Mouse (Mus musculus): ENCODE results near the gene Zranb1. TPM values are rescaled to one million over a fixed set of nuclear protein-coding genes. Genes with fewer than 3 reads are reported as not detected.

Gene Zranb1
- total and polyA plus RNA-seq, 3 experiments, result 11.3 to 17.6 (median 11.6) TPM

DNA sequence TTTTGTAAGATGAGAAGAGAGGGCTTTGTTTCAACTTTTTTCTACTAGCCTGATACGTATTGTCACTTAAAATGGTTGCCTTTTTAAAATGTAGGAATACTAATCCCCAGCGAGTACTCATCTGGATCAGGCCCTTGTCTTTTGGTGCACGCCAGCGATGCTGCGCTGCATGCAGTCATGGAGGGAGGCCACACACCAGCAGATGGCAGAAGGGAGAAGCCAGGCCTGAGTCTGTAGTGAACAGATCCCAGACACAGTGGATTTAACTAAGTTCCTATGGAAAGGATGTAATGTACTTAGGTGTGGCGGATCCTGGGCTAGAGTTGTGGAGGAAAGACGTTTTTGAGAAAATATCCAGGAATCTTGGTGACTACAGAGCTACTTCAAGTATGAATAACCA is 46.9 kb upstream of the Zranb1 start:
- Histone ChIP-seq H3K4me2 (ENCODE audit: insufficient read depth, low read depth, poor library complexity, severe bottlenecking) (no peak overlapping the region), H3K9ac (ENCODE audit: insufficient read depth, low read depth) (no peak overlapping the region), H3K36me3 (replicated peaks in 1 of 2; ENCODE audit: control insufficient read depth in 1 of 2, insufficient read depth in 1 of 2, low read length in 1 of 2) (peaks cover 55 to 64% of the 10 kb centered on the region in 2 experiments), H3K27me3 (replicated peaks) (no peaks in the 10 kb centered on the region), H3K27ac (ENCODE audit: insufficient read depth, low read depth) (no peak overlapping the region), H3K4me1 (ENCODE audit: control insufficient read depth in 1 of 2, insufficient read depth in 2 of 2) (peaks cover 0 to 8% of the 10 kb centered on the region in 2 experiments; a peak in 2 of 4 replicates), H3K4me3 (replicated peaks in 1 of 3; ENCODE audit: low read depth in 2 of 3, low read length in 2 of 3, poor library complexity in 1 of 3) (no peak overlapping the region), H3K79me2 (replicated peaks; ENCODE audit: control insufficient read depth, extremely low read depth, insufficient read depth, poor library complexity, severe bottlenecking) (no peaks in the 10 kb centered on the region), H3K9me3 (replicated peaks; ENCODE audit: low read length) (no peaks in the 10 kb centered on the region)
- TF ChIP-seq ZMIZ1 (IDR thresholded peaks at IDR 0.05; ENCODE audit: low read depth, low read length) (no peak), CTCF (conservative IDR thresholded peaks at IDR 0.05 in 1 of 2, IDR thresholded peaks at IDR 0.05 in 1 of 2; ENCODE audit: low read depth in 2 of 2, low read length in 2 of 2) (peak in 1 of 2 experiments; percentile 28; a peak in 2 of 4 replicates)
- dilution Hi-C loops (cut with MboI; ENCODE audit: extremely low pct_ligation_motif_present, extremely low pct_unique_long_range_greater_than_20kb, low sequenced_read_pairs), result no loop called here
- DNase-seq (ENCODE audit: extremely low read depth), result no peak
- in situ Hi-C loops (cut with MboI; ENCODE audit: low pct_ligation_motif_present, low pct_unique_long_range_greater_than_20kb, low sequenced_read_pairs), result no loop called here

DNA sequence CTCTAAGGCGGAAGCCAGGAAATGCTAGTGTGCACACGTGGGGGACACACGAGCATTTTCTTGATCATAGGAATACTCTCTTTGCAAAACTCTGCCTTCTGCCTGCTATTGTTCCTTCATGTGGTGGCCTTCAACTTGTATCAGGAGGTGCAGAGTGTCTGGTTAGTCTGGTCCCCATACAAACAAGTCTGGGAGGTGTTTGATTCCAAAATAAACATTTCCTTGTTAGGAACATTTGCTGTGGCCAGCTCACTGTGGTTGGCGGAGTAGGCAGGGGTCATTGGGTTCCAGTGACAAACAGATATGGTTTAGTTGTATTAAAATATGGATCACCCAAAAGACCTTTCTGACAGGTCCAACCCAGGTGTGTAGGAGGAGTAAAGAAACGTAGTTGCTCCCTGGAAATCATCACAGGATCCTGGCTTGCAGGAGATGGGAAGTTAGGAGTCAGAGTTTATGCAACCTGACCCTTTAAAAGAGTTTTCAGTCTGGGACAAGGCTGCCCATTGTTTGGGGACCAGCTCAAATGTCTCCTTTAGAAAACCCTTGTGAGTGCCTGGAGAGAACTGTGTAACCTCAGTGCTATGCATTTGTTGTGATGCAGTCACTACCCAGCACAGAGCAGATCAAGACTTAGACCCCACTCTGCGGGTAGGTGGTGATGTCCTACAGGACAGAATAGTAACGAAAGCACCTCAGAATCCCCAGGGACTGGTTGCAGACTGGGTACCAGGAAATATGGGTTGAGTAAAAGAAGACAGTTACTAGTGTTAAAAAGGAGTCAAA is 43.7 kb upstream of the Zranb1 start:
- Histone ChIP-seq H3K4me1 (ENCODE audit: control insufficient read depth in 1 of 2, insufficient read depth in 2 of 2) (peaks cover 0 to 8% of the 10 kb centered on the region in 2 experiments; a peak in 2 of 4 replicates), H3K4me2 (ENCODE audit: insufficient read depth, low read depth, poor library complexity, severe bottlenecking) (no peak overlapping the region), H3K4me3 (replicated peaks in 1 of 3; ENCODE audit: low read depth in 2 of 3, low read length in 2 of 3, poor library complexity in 1 of 3) (no peak overlapping the region), H3K27me3 (replicated peaks) (no peaks in the 10 kb centered on the region), H3K9ac (ENCODE audit: insufficient read depth, low read depth) (no peak overlapping the region), H3K36me3 (replicated peaks in 1 of 2; ENCODE audit: control insufficient read depth in 1 of 2, insufficient read depth in 1 of 2, low read length in 1 of 2) (peaks cover 29 to 35% of the 10 kb centered on the region in 2 experiments), H3K9me3 (replicated peaks; ENCODE audit: low read length) (no peaks in the 10 kb centered on the region), H3K27ac (ENCODE audit: insufficient read depth, low read depth) (no peak overlapping the region), H3K79me2 (replicated peaks; ENCODE audit: control insufficient read depth, extremely low read depth, insufficient read depth, poor library complexity, severe bottlenecking) (no peaks in the 10 kb centered on the region)
- peak; percentile 7 for DNase-seq (ENCODE audit: extremely low read depth)
- dilution Hi-C loops (cut with MboI; ENCODE audit: extremely low pct_ligation_motif_present, extremely low pct_unique_long_range_greater_than_20kb, low sequenced_read_pairs) (no loop called here), in situ Hi-C loops (cut with MboI; ENCODE audit: low pct_ligation_motif_present, low pct_unique_long_range_greater_than_20kb, low sequenced_read_pairs) (no loop called here)
- TF ChIP-seq MXI1 (IDR thresholded peaks at IDR 0.05; ENCODE audit: low read depth, low read length) (no peak), CHD2 (IDR thresholded peaks at IDR 0.05; ENCODE audit: low read length) (no peak), JUND (conservative IDR thresholded peaks at IDR 0.05; ENCODE audit: low read depth, low read length) (no peak), UBTF (IDR thresholded peaks at IDR 0.05; ENCODE audit: low read depth, low read length) (no peak), CTCF (conservative IDR thresholded peaks at IDR 0.05 in 1 of 2, IDR thresholded peaks at IDR 0.05 in 1 of 2; ENCODE audit: low read depth in 2 of 2, low read length in 2 of 2) (no peak), IRF4 (IDR thresholded peaks at IDR 0.05; ENCODE audit: low read depth, low read length) (no peak), GABPA (IDR thresholded peaks at IDR 0.05; ENCODE audit: insufficient replicate concordance, low read depth, low read length) (no peak)

DNA sequence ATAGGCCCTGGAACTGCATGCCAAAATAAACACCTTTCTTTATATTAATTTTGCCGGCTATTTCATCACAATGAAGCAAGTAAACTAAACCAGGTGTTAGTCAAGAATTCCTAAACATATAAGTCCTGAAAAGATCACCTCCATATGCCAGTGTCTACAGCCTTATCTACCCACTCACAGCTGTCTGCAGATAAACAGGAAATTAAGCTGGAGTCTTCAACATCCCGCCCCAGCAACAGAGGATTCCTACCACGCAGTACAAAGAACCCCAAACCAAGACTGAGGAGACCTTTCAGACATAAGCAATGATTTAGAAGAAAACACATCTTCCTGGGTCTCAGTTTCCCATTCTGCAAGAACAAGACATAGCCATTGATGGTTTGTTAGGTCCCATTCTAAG is 42.9 kb upstream of the Zranb1 start:
- dilution Hi-C loops (cut with MboI; ENCODE audit: extremely low pct_ligation_motif_present, extremely low pct_unique_long_range_greater_than_20kb, low sequenced_read_pairs) (no loop called here), in situ Hi-C loops (cut with MboI; ENCODE audit: low pct_ligation_motif_present, low pct_unique_long_range_greater_than_20kb, low sequenced_read_pairs) (no loop called here)
- no peak overlapping the region for H3K4me2 ChIP-seq (ENCODE audit: insufficient read depth, low read depth, poor library complexity, severe bottlenecking)

More for the DNA sequence above, 42.9 kb upstream of the Zranb1 start:
- no peak overlapping the region for H3K27ac ChIP-seq (ENCODE audit: insufficient read depth, low read depth)
- H3K36me3 ChIP-seq (replicated peaks in 1 of 2; ENCODE audit: control insufficient read depth in 1 of 2, insufficient read depth in 1 of 2, low read length in 1 of 2), result peaks cover 22 to 27% of the 10 kb centered on the region in 2 experiments
- no peak for TF ChIP-seq IRF4 (IDR thresholded peaks at IDR 0.05; ENCODE audit: low read depth, low read length)
- TF ChIP-seq NELFE (IDR thresholded peaks at IDR 0.05; ENCODE audit: low read depth, low read length), result no peak
- TF ChIP-seq JUN (IDR thresholded peaks at IDR 0.05; ENCODE audit: insufficient read depth, low read depth, low read length), result no peak
- no peak for TF ChIP-seq ZNF384 (IDR thresholded peaks at IDR 0.05; ENCODE audit: low read depth, low read length)
- TF ChIP-seq BHLHE40 (IDR thresholded peaks at IDR 0.05; ENCODE audit: low read depth, low read length), result no peak
- TF ChIP-seq POLR2AphosphoS2 (IDR thresholded peaks at IDR 0.05; ENCODE audit: low read depth, low read length), result no peak
- TF ChIP-seq ZMIZ1 (IDR thresholded peaks at IDR 0.05; ENCODE audit: low read depth, low read length), result no peak
- no peak for TF ChIP-seq MAFK (IDR thresholded peaks at IDR 0.05; ENCODE audit: insufficient replicate concordance, low read length)
- no peak for TF ChIP-seq ETS1 (conservative IDR thresholded peaks at IDR 0.05; ENCODE audit: low read depth, low read length)
- TF ChIP-seq RCOR1 (conservative IDR thresholded peaks at IDR 0.05; ENCODE audit: low read depth, low read length), result no peak
- TF ChIP-seq RAD21 (IDR thresholded peaks at IDR 0.05; ENCODE audit: low read depth, low read length), result no peak
- no peak for TF ChIP-seq MYC (IDR thresholded peaks at IDR 0.05; ENCODE audit: low read depth, low read length)
- no peak for TF ChIP-seq HCFC1 (IDR thresholded peaks at IDR 0.05; ENCODE audit: low read depth, low read length)
- no peak for TF ChIP-seq ZC3H11A (IDR thresholded peaks at IDR 0.05; ENCODE audit: low read depth, low read length)
- no peak for TF ChIP-seq SIN3A (IDR thresholded peaks at IDR 0.05; ENCODE audit: low read length)
- no peak for TF ChIP-seq USF2 (conservative IDR thresholded peaks at IDR 0.05; ENCODE audit: low read depth, low read length)
- no peak for TF ChIP-seq KAT2A (IDR thresholded peaks at IDR 0.05; ENCODE audit: insufficient replicate concordance, low read length)
- TF ChIP-seq GABPA (IDR thresholded peaks at IDR 0.05; ENCODE audit: insufficient replicate concordance, low read depth, low read length), result no peak
- no peak for TF ChIP-seq NRF1 (IDR thresholded peaks at IDR 0.05; ENCODE audit: low read depth, low read length)
- peaks cover 0 to 8% of the 10 kb centered on the region in 2 experiments; a peak in 2 of 4 replicates for H3K4me1 ChIP-seq (ENCODE audit: control insufficient read depth in 1 of 2, insufficient read depth in 2 of 2)
- no peaks in the 10 kb centered on the region for H3K27me3 ChIP-seq (replicated peaks)
- H3K79me2 ChIP-seq (replicated peaks; ENCODE audit: control insufficient read depth, extremely low read depth, insufficient read depth, poor library complexity, severe bottlenecking), result no peaks in the 10 kb centered on the region
- H3K9me3 ChIP-seq (replicated peaks; ENCODE audit: low read length), result no peaks in the 10 kb centered on the region
- no peak overlapping the region for H3K4me3 ChIP-seq (replicated peaks in 1 of 3; ENCODE audit: low read depth in 2 of 3, low read length in 2 of 3, poor library complexity in 1 of 3)
- H3K9ac ChIP-seq (ENCODE audit: insufficient read depth, low read depth), result no peak overlapping the region
- DNase-seq (ENCODE audit: extremely low read depth), result no peak
